8 mouse cellular contexts compared by ENCODE assay signal in the genomic region with DNA sequence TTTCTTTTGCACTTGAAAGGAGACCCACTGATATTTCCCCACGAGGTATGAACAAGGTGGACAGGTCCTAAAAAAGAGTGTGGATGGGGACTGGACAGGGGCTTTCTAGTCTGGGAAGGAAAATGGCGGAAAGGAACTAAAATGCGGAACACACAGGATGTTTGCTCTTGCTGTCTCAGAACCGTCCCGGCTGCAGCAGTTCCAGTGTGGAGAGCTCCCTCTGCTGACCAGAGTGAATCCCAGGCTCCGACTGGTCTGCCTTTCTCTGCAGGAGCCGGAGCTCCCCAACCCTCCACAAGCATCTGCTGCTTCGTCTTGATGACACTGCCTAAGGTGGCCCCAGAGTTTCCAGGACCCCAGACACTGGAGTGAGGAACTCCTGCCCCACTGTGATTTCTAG. TPM values are rescaled to one million over a fixed set of nuclear protein-coding genes. Genes with fewer than 3 reads are reported as not detected.
DNase-seq lines count a peak whose midpoint lies in the region; ATAC-seq and TF ChIP-seq lines count a peak whose summit lies in the region.

No protein-coding gene starts in this region.

- peak overlapping the region; percentile 74; the same call in 1 of the 2 replicates for H3K27ac ChIP-seq in embryonic facial prominence, embryonic 14.5 days (replicated peaks; ENCODE audit: low read depth, low read length)
- peak overlapping the region; percentile 90 for H3K27ac ChIP-seq in kidney, embryonic 15.5 days
- H3K27ac ChIP-seq in limb, embryonic 15.5 days = peak overlapping the region; percentile 60; the same call in 1 of the 2 replicates
- peak overlapping the region; percentile 70 for H3K27ac ChIP-seq in midbrain, postnatal 0 days (ENCODE audit: low read depth, low read length)

- peak; percentile 79 for TF ChIP-seq CTCF in midbrain, postnatal 0 days (IDR thresholded peaks at IDR 0.05)

- H3K4me2 ChIP-seq in embryonic facial prominence, embryonic 14.5 days (ENCODE audit: low read depth, low read length) = peak overlapping the region; percentile 51
- peak overlapping the region; percentile 65 for H3K4me2 ChIP-seq in kidney, embryonic 15.5 days
- H3K4me2 ChIP-seq in limb, embryonic 15.5 days = peak overlapping the region; percentile 52
- H3K4me2 ChIP-seq in midbrain, postnatal 0 days (ENCODE audit: low read depth, low read length, poor library complexity, severe bottlenecking) = peak overlapping the region; percentile 51

- WGBS in embryonic facial prominence, embryonic 14.5 days = 7% methylated on average over 6 of the region's 8 CpGs
- WGBS in kidney, embryonic 15.5 days = 7% methylated on average over 8 of the region's 8 CpGs
- 5% methylated on average over 8 of the region's 8 CpGs for WGBS in limb, embryonic 15.5 days
- WGBS in midbrain, postnatal 0 days = 5% methylated on average over 8 of the region's 8 CpGs

- H3K9me3 ChIP-seq in embryonic facial prominence, embryonic 14.5 days (ENCODE audit: control insufficient read depth, low read length) = no peaks in the 10 kb centered on the region
- H3K9me3 ChIP-seq in kidney, embryonic 15.5 days (replicated peaks) = no peaks in the 10 kb centered on the region
- H3K9me3 ChIP-seq in limb, embryonic 15.5 days = no peaks in the 10 kb centered on the region
- no peaks in the 10 kb centered on the region for H3K9me3 ChIP-seq in midbrain, postnatal 0 days (ENCODE audit: low read length)

- peak overlapping the region; percentile 53; the same call in 1 of the 2 replicates for H3K4me3 ChIP-seq in embryonic facial prominence, embryonic 14.5 days (ENCODE audit: low read depth, low read length)
- peak overlapping the region; percentile 82 for H3K4me3 ChIP-seq in kidney, embryonic 15.5 days (replicated peaks)
- peak overlapping the region; percentile 22; the same call in 1 of the 2 replicates for H3K4me3 ChIP-seq in limb, embryonic 15.5 days
- H3K4me3 ChIP-seq in midbrain, postnatal 0 days (ENCODE audit: low read depth, low read length) = no peak overlapping the region

- DNase-seq in 3T3-L1 (ENCODE audit: low read depth, low spot score) = peak; percentile 96
- DNase-seq in adrenal gland, postnatal 36 days = peak; percentile 89 to 92
- DNase-seq in embryonic facial prominence, embryonic 14.5 days (ENCODE audit: low spot score) = peak; percentile 93
- peak; percentile 86 to 91 for DNase-seq in heart, adult 9 months (ENCODE audit: low spot score in 2 of 2)
- peak; percentile 91 for DNase-seq in midbrain, postnatal 0 days (ENCODE audit: low spot score)
- peak; percentile 85 to 86 for DNase-seq in spleen, postnatal 36 days (ENCODE audit: low spot score in 2 of 2)

- ATAC-seq in embryonic facial prominence, embryonic 14.5 days (ENCODE audit: low read depth) = peak; percentile 19; the same call in 1 of the 2 replicates
- peak; percentile 24 for ATAC-seq in kidney, embryonic 15.5 days (replicated peaks; ENCODE audit: low FRiP score)
- no peak for ATAC-seq in limb, embryonic 15.5 days (ENCODE audit: insufficient number of reproducible peaks, low FRiP score, low TSS enrichment, low read depth)
- 0 out of 2 replicates have a peak, but pooled peaks have one; percentile 17 for ATAC-seq in midbrain, postnatal 0 days (ENCODE audit: low FRiP score)

- peaks cover 49% of the 10 kb centered on the region for H3K36me3 ChIP-seq in embryonic facial prominence, embryonic 14.5 days (ENCODE audit: control insufficient read depth, insufficient read depth, low read length)
- peaks cover 53% of the 10 kb centered on the region for H3K36me3 ChIP-seq in kidney, embryonic 15.5 days
- peaks cover 49% of the 10 kb centered on the region for H3K36me3 ChIP-seq in limb, embryonic 15.5 days
- H3K36me3 ChIP-seq in midbrain, postnatal 0 days (ENCODE audit: insufficient read depth, low read length) = peaks cover 26% of the 10 kb centered on the region

- H3K9ac ChIP-seq in embryonic facial prominence, embryonic 14.5 days (ENCODE audit: low read depth, low read length) = peak overlapping the region; percentile 40
- H3K9ac ChIP-seq in kidney, embryonic 15.5 days = no peak overlapping the region
- H3K9ac ChIP-seq in limb, embryonic 15.5 days = no peak overlapping the region
- 0 out of 2 replicates have a peak overlapping the region, but pooled peaks have one; percentile 29 for H3K9ac ChIP-seq in midbrain, postnatal 0 days (replicated peaks; ENCODE audit: low read length, poor library complexity, severe bottlenecking)

- H3K27me3 ChIP-seq in embryonic facial prominence, embryonic 14.5 days (replicated peaks; ENCODE audit: control insufficient read depth, insufficient read depth, low read length) = no peaks in the 10 kb centered on the region
- H3K27me3 ChIP-seq in kidney, embryonic 15.5 days = no peaks in the 10 kb centered on the region
- H3K27me3 ChIP-seq in limb, embryonic 15.5 days = no peaks in the 10 kb centered on the region
- H3K27me3 ChIP-seq in midbrain, postnatal 0 days (ENCODE audit: insufficient read depth, low read length) = no peaks in the 10 kb centered on the region

- H3K4me1 ChIP-seq in embryonic facial prominence, embryonic 14.5 days (ENCODE audit: control insufficient read depth, insufficient read depth, low read length) = peaks cover 19% of the 10 kb centered on the region
- peaks cover 32% of the 10 kb centered on the region for H3K4me1 ChIP-seq in kidney, embryonic 15.5 days
- peaks cover 32% of the 10 kb centered on the region for H3K4me1 ChIP-seq in limb, embryonic 15.5 days
- H3K4me1 ChIP-seq in midbrain, postnatal 0 days (ENCODE audit: insufficient read depth, low read length) = peaks cover 12% of the 10 kb centered on the region

RNA-seq across cellular contexts. Expression of a gene that starts 9.6 kb away (rescaled TPM):
- total RNA-seq in adrenal gland, postnatal 36 days (2021) = 1 to 10 TPM; 5.0 to 6.4 TPM
- 92.5 and 112 TPM in 2 replicates for polyA plus RNA-seq in embryonic facial prominence, embryonic 14.5 days (2014; fragmentation: Nextera tagmentation; extraction: Ambion mirVana)
- polyA plus RNA-seq in kidney, embryonic 15.5 days (2015; fragmentation: Nextera tagmentation; extraction: Ambion mirVana) = 164 and 175 TPM in 2 replicates
- 111 and 121 TPM in 2 replicates for polyA plus RNA-seq in limb, embryonic 15.5 days (2015; fragmentation: Nextera tagmentation; extraction: Ambion mirVana)
- 6.9 and 10.5 TPM in 2 replicates for total RNA-seq in midbrain, postnatal 0 days (2014; rRNA removed)
- polyA plus RNA-seq in midbrain, postnatal 0 days (2015; fragmentation: Nextera tagmentation; extraction: Ambion mirVana) = 6.0 and 6.9 TPM in 2 replicates

RNA-seq across cellular contexts. Expression of a gene that starts 20.1 kb away (rescaled TPM):
- 10 to 100 TPM; 19.5 to 28.9 TPM for total RNA-seq in adrenal gland, postnatal 36 days (2021)
- polyA plus RNA-seq in embryonic facial prominence, embryonic 14.5 days (2014; fragmentation: Nextera tagmentation; extraction: Ambion mirVana) = 36.5 and 47.3 TPM in 2 replicates
- polyA plus RNA-seq in kidney, embryonic 15.5 days (2015; fragmentation: Nextera tagmentation; extraction: Ambion mirVana) = 50.6 and 72.7 TPM in 2 replicates
- 42.5 TPM in 2 replicates for polyA plus RNA-seq in limb, embryonic 15.5 days (2015; fragmentation: Nextera tagmentation; extraction: Ambion mirVana)
- total RNA-seq in midbrain, postnatal 0 days (2014; rRNA removed) = 60.0 and 67.7 TPM in 2 replicates
- 46.8 and 53.4 TPM in 2 replicates for polyA plus RNA-seq in midbrain, postnatal 0 days (2015; fragmentation: Nextera tagmentation; extraction: Ambion mirVana)

RNA-seq across cellular contexts. Expression of a gene that starts 23.7 kb away (rescaled TPM):
- 10 to 100 TPM; 26.4 to 30.4 TPM for total RNA-seq in adrenal gland, postnatal 36 days (2021)
- polyA plus RNA-seq in embryonic facial prominence, embryonic 14.5 days (2014; fragmentation: Nextera tagmentation; extraction: Ambion mirVana) = 12.1 and 12.4 TPM in 2 replicates
- 7.4 and 8.7 TPM in 2 replicates for polyA plus RNA-seq in kidney, embryonic 15.5 days (2015; fragmentation: Nextera tagmentation; extraction: Ambion mirVana)
- polyA plus RNA-seq in limb, embryonic 15.5 days (2015; fragmentation: Nextera tagmentation; extraction: Ambion mirVana) = 12.9 and 13.7 TPM in 2 replicates
- 33.3 and 39.0 TPM in 2 replicates for total RNA-seq in midbrain, postnatal 0 days (2014; rRNA removed)
- polyA plus RNA-seq in midbrain, postnatal 0 days (2015; fragmentation: Nextera tagmentation; extraction: Ambion mirVana) = 21.1 and 21.3 TPM in 2 replicates

RNA-seq across cellular contexts. Expression of a gene that starts 27.6 kb away (rescaled TPM):
- 10 to 100 TPM; 28.3 to 30.6 TPM for total RNA-seq in adrenal gland, postnatal 36 days (2021)
- polyA plus RNA-seq in embryonic facial prominence, embryonic 14.5 days (2014; fragmentation: Nextera tagmentation; extraction: Ambion mirVana) = 19.1 and 21.9 TPM in 2 replicates
- polyA plus RNA-seq in kidney, embryonic 15.5 days (2015; fragmentation: Nextera tagmentation; extraction: Ambion mirVana) = 43.9 and 45.9 TPM in 2 replicates
- 23.6 and 25.0 TPM in 2 replicates for polyA plus RNA-seq in limb, embryonic 15.5 days (2015; fragmentation: Nextera tagmentation; extraction: Ambion mirVana)
- 28.3 and 28.7 TPM in 2 replicates for total RNA-seq in midbrain, postnatal 0 days (2014; rRNA removed)
- 13.9 and 14.1 TPM in 2 replicates for polyA plus RNA-seq in midbrain, postnatal 0 days (2015; fragmentation: Nextera tagmentation; extraction: Ambion mirVana)

RNA-seq across cellular contexts. Expression of a gene that starts 34.8 kb away (rescaled TPM):
- total RNA-seq in adrenal gland, postnatal 36 days (2021) = 10 to 100 TPM; 13.5 to 17.5 TPM
- 65.6 and 87.8 TPM in 2 replicates for polyA plus RNA-seq in embryonic facial prominence, embryonic 14.5 days (2014; fragmentation: Nextera tagmentation; extraction: Ambion mirVana)
- 60.8 and 64.3 TPM in 2 replicates for polyA plus RNA-seq in kidney, embryonic 15.5 days (2015; fragmentation: Nextera tagmentation; extraction: Ambion mirVana)
- 64.8 and 65.5 TPM in 2 replicates for polyA plus RNA-seq in limb, embryonic 15.5 days (2015; fragmentation: Nextera tagmentation; extraction: Ambion mirVana)
- 42.4 and 61.8 TPM in 2 replicates for total RNA-seq in midbrain, postnatal 0 days (2014; rRNA removed)
- polyA plus RNA-seq in midbrain, postnatal 0 days (2015; fragmentation: Nextera tagmentation; extraction: Ambion mirVana) = 23.8 and 27.8 TPM in 2 replicates

Comparison
In these comparisons a context has a peak if more than half of its experiments do, and no peak if none do; other contexts are left out.
1. H3K9ac ChIP-seq: peak in embryonic facial prominence, embryonic 14.5 days (single experiment) and midbrain, postnatal 0 days (single experiment); none in kidney, embryonic 15.5 days (single experiment) and limb, embryonic 15.5 days (single experiment).
2. RNA of a gene that starts 9.6 kb away (polyA plus RNA-seq): 164 to 175 TPM in kidney, embryonic 15.5 days, 111 to 121 TPM in limb, embryonic 15.5 days and 92.5 to 112 TPM in embryonic facial prominence, embryonic 14.5 days; 6.0 to 6.9 TPM in midbrain, postnatal 0 days; every median in the first group is over 10 times any median in the second.
3. Peak in every context shown above with its lines, with median percentiles within 50 percentile points of each other: DNase-seq, H3K27ac ChIP-seq and H3K4me2 ChIP-seq.